Mouse (Mus musculus): ENCODE data around the gene Brca1. TPM values are rescaled to one million over a fixed set of nuclear protein-coding genes. Genes with fewer than 3 reads are reported as not detected.
A peak's percentile ranks its signal among the peaks of the same experiment; 100 is the strongest.
"Not testable (repeated sequence)": the region's sequence is repeated elsewhere in the genome, so short reads cannot be mapped to it uniquely, and the experiment has no call there.

Brca1 gene
- total RNA-seq, 2 experiments from 2014 or later, result 1.3 to 3.2 TPM

- DNase-seq (ENCODE audit: low spot score in 2 of 2), result peak in 1 of 2 experiments; percentile 75
Observed at GRCm38 (mm10) chr11:101472336-101472735, 79.4 kb downstream of the Brca1 start.

- peak in 1 of 2 experiments; percentile 49 for DNase-seq (ENCODE audit: low spot score in 2 of 2)
Observed at GRCm38 (mm10) chr11:101471926-101472325, 79.8 kb downstream of the Brca1 start.

GRCm38 (mm10) chr11:101470206-101470605, 81.5 kb downstream of the Brca1 start:
- no peak for DNase-seq (ENCODE audit: low spot score in 2 of 2)

- no peak for DNase-seq (ENCODE audit: low spot score in 2 of 2)
Observed at GRCm38 (mm10) chr11:101469155-101469554, 82.6 kb downstream of the Brca1 start.

GRCm38 (mm10) chr11:101468731-101469130, 83.0 kb downstream of the Brca1 start:
- DNase-seq (ENCODE audit: low spot score in 2 of 2), result no peak

GRCm38 (mm10) chr11:101468263-101468688, 83.5 kb downstream of the Brca1 start:
- DNase-seq (ENCODE audit: low spot score in 2 of 2), result no peak

GRCm38 (mm10) chr11:101467477-101468262, 84.1 kb downstream of the Brca1 start:
- peak; percentile 76 to 84 for DNase-seq (ENCODE audit: low spot score in 2 of 2)

GRCm38 (mm10) chr11:101466552-101466950, 85.2 kb downstream of the Brca1 start:
- not testable (repeated sequence) for DNase-seq (ENCODE audit: low spot score in 2 of 2)

GRCm38 (mm10) chr11:101465869-101466551, 85.7 kb downstream of the Brca1 start, which contains the start of gene Vat1:
Vat1 (minus strand) TSS chr11:101466230.
- DNase-seq (ENCODE audit: low spot score in 2 of 2), result peak; percentile 34 to 57

GRCm38 (mm10) chr11:101465101-101465868, 86.5 kb downstream of the Brca1 start:
- DNase-seq (ENCODE audit: low spot score in 2 of 2), result peak in 1 of 2 experiments; percentile 34

GRCm38 (mm10) chr11:101464211-101465100, 87.3 kb downstream of the Brca1 start, which contains the start of gene Rnd2:
Rnd2 (plus strand) TSS chr11:101464999.
- DNase-seq (ENCODE audit: low spot score in 2 of 2), result no peak

- DNase-seq (ENCODE audit: low spot score in 2 of 2), result no peak
Observed at GRCm38 (mm10) chr11:101462583-101463440, 88.9 kb downstream of the Brca1 start.

- no peak for DNase-seq (ENCODE audit: low spot score in 2 of 2)
Observed at GRCm38 (mm10) chr11:101462141-101462540, 89.6 kb downstream of the Brca1 start.

GRCm38 (mm10) chr11:101460321-101460720, 91.4 kb downstream of the Brca1 start:
- DNase-seq (ENCODE audit: low spot score in 2 of 2), result no peak

- no peak for DNase-seq (ENCODE audit: low spot score in 2 of 2)
Observed at GRCm38 (mm10) chr11:101459716-101460115, 92.0 kb downstream of the Brca1 start.

- DNase-seq (ENCODE audit: low spot score in 2 of 2), result no peak
Observed at GRCm38 (mm10) chr11:101458217-101458616, 93.5 kb downstream of the Brca1 start.

- DNase-seq (ENCODE audit: low spot score in 2 of 2), result no peak
Observed at GRCm38 (mm10) chr11:101457631-101458030, 94.1 kb downstream of the Brca1 start.

GRCm38 (mm10) chr11:101455627-101456026, 96.1 kb downstream of the Brca1 start:
- DNase-seq (ENCODE audit: low spot score in 2 of 2), result no peak

- DNase-seq (ENCODE audit: low spot score in 2 of 2), result no peak
Observed at GRCm38 (mm10) chr11:101454702-101455101, 97.1 kb downstream of the Brca1 start.

Data from layer of hippocampus, postnatal 14 days (tissue).